Mouse (Mus musculus) limb, embryonic 12.5 days (tissue): ENCODE results near the gene Tm9sf2. TPM values are rescaled to one million over a fixed set of nuclear protein-coding genes. Genes with fewer than 3 reads are reported as not detected.

Experiments
- ATAC-seq: fragments of 200-750 bp; cut with Nextera tagmentation; 2 replicates; pipeline ENCODE4 v1.8.0; 2017; ENCODE audit warnings: low read depth, moderate TSS enrichment; ENCODE audit not compliant: insufficient number of reproducible peaks, insufficient read depth, low FRiP score, low TSS enrichment
- H3K27ac ChIP-seq: fragments of 300-500 bp; sonication (generic); 2 replicates; pipeline ENCODE4 v1.5.1; 2016; ENCODE audit warnings: mild to moderate bottlenecking, moderate library complexity
- H3K27me3 ChIP-seq: fragments of 300-500 bp; sonication (generic); 2 replicates; pipeline ENCODE4 v1.6.1; 2016; ENCODE audit warnings: mild to moderate bottlenecking, moderate library complexity
- H3K36me3 ChIP-seq: fragments of 300-500 bp; sonication (generic); 2 replicates; pipeline ENCODE4 v1.6.1; 2016; ENCODE audit warnings: mild to moderate bottlenecking, moderate library complexity
- H3K4me1 ChIP-seq: fragments of 300-500 bp; sonication (generic); replicated peaks from 2 replicates; pipeline ENCODE4 v1.6.1; 2016
- H3K4me2 ChIP-seq: fragments of 300-500 bp; sonication (generic); 2 replicates; pipeline ENCODE4 v1.6.1; 2016; ENCODE audit warnings: mild to moderate bottlenecking, moderate library complexity
- H3K4me3 ChIP-seq: fragments of 300-500 bp; sonication (generic); replicated peaks from 2 replicates; pipeline ENCODE4 v1.5.1; 2016; ENCODE audit warnings: mild to moderate bottlenecking
- H3K9ac ChIP-seq: fragments of 300-500 bp; sonication (generic); replicated peaks from 2 replicates; pipeline ENCODE4 v1.6.1; 2016; ENCODE audit warnings: mild to moderate bottlenecking, moderate library complexity
- H3K9me3 ChIP-seq: fragments of 300-500 bp; sonication (generic); 2 replicates; pipeline ENCODE4 v1.6.1; 2016; ENCODE audit warnings: mild to moderate bottlenecking, moderate library complexity
- WGBS: fragments of 180-500 bp; shearing (Covaris S2); methylation state at CpG from one replicate; pipeline ENCODE4 v1.1.7; 2016; 5-methylcytosine and 5-hydroxymethylcytosine counted together
- polyA plus RNA-seq: library from polyadenylated mRNA; unstranded; fragments of >200 nt; fragmentation: Nextera tagmentation; extraction: Ambion mirVana; gene quantifications from 2 replicates; pipeline ENCODE4 v1.2.1, GENCODE M21; 2016

Tm9sf2 gene
- polyA plus RNA-seq, 1 experiment from 2014 or later, result 124 TPM

DNA sequence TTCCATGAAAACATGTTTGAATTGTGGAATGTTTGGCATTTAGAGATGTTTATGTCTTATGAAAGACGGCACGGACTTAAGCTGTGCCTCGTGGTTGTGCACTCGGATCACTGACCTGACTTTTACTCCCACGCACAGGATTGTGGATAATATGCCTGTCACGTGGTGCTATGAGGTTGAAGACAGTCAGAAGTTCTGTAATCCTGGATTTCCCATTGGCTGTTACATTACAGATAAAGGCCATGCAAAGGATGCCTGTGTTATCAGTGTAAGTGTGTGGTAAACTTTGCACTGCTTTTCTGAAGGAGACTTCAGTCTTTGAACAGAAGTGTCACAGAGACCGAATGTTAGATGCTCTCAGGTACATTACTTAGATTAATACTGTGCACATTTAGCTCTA is 30.4 kb downstream of the Tm9sf2 start:
- Histone ChIP-seq H3K9me3 (no peaks in the 10 kb centered on the region), H3K4me3 (no peak overlapping the region), H3K4me1 (no peaks in the 10 kb centered on the region), H3K27me3 (no peaks in the 10 kb centered on the region), H3K4me2 (no peak overlapping the region), H3K9ac (no peak overlapping the region), H3K36me3 (peaks cover 58% of the 10 kb centered on the region), H3K27ac (no peak overlapping the region)
- ATAC-seq, result no peak
- WGBS, result 92% methylated on average over 7 of the region's 7 CpGs

DNA sequence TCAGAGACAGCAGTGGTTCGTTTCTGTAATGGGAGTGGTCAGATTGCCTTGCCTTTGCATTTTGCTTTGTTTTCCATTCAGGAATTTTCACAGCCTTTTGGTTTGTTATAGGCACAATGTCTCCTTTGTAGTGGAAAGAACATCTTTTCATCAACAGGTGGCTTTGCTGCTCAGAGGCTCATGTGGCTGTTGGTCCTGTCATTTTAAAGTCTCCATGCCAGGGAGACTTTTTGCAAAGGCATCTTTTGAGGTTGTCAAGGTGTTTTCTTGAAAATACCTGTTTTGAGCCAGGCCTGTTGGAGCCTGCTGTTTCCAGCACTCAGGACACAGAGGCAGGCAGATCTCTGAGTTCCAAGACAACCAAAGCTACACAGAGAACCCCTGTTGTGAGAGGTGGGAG is 33.3 kb downstream of the Tm9sf2 start:
- Histone ChIP-seq H3K9me3 (no peaks in the 10 kb centered on the region), H3K4me1 (no peaks in the 10 kb centered on the region), H3K27ac (no peak overlapping the region), H3K9ac (no peak overlapping the region), H3K4me2 (no peak overlapping the region), H3K27me3 (no peaks in the 10 kb centered on the region), H3K4me3 (no peak overlapping the region), H3K36me3 (peaks cover 79% of the 10 kb centered on the region)
- WGBS, result 88% methylated on average over 1 of the region's 1 CpGs
- ATAC-seq, result no peak

GRCm38 (mm10) chr14:122143585-122144269 is 36.9 kb downstream of the Tm9sf2 start:
- Histone ChIP-seq H3K36me3 (peaks cover 91% of the 10 kb centered on the region), H3K4me1 (no peaks in the 10 kb centered on the region), H3K4me2 (no peak overlapping the region), H3K9ac (no peak overlapping the region), H3K27me3 (no peaks in the 10 kb centered on the region), H3K4me3 (no peak overlapping the region), H3K9me3 (no peaks in the 10 kb centered on the region), H3K27ac (no peak overlapping the region)
- 96% methylated on average over 4 of the region's 4 CpGs for WGBS
- ATAC-seq, result no peak

DNA sequence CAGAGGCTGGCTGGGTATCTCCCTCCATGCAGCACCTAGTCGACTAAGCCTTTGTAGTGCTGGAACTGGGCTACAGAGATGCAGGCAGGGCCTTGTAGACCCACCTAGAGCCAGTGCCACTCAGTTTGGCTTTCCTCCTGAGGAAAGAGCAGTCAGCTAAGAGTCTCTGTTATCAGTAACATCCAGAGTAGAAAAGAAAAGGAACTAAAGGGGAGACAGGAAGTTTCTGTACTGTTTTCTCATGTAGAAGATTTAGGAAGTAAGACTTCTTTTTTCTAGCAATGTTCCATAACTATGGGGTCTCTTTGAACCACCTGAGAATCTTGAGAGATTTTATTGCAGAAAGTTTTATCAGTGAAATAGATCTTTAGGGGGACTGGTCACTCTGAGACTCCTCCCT is 38.5 kb downstream of the Tm9sf2 start:
- WGBS, result 75% methylated on average over 1 of the region's 1 CpGs
- Histone ChIP-seq H3K36me3 (peaks cover 91% of the 10 kb centered on the region), H3K27me3 (no peaks in the 10 kb centered on the region), H3K9ac (no peak overlapping the region), H3K4me3 (no peak overlapping the region), H3K4me2 (no peak overlapping the region), H3K9me3 (no peaks in the 10 kb centered on the region), H3K4me1 (no peaks in the 10 kb centered on the region), H3K27ac (no peak overlapping the region)
- no peak for ATAC-seq

- peaks cover 88% of the 10 kb centered on the region for H3K36me3 ChIP-seq
- no peak overlapping the region for H3K9ac ChIP-seq
- WGBS, result 87% methylated on average over 5 of the region's 5 CpGs
- no peaks in the 10 kb centered on the region for H3K9me3 ChIP-seq
- no peak overlapping the region for H3K4me2 ChIP-seq
- no peak overlapping the region for H3K27ac ChIP-seq
- H3K4me1 ChIP-seq, result no peaks in the 10 kb centered on the region
- no peak overlapping the region for H3K4me3 ChIP-seq
- no peaks in the 10 kb centered on the region for H3K27me3 ChIP-seq
- ATAC-seq, result no peak
These were observed 43.8 kb downstream of the Tm9sf2 start for GRCm38 (mm10) chr14:122150616-122151015.

DNA sequence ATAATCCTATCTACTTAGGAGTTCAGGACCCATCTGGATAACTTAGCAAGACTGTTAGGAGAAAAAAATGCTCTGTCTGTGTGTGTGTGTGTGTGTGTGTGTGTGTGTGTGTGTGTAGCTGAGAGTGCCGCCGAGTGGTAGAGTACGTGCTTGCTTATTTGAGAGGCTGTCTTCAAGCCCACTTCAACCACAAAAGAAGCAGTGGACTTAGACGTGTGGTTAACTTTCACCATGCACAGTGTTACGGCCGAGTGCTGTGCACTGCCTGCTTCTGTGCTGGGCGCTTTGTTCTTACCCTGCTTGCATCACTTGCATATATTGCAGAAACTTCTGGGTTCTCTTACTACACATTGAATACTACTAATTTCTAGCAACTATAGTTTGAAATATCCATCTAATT is 50.9 kb downstream of the Tm9sf2 start:
- Histone ChIP-seq H3K4me1 (no peaks in the 10 kb centered on the region), H3K27me3 (no peaks in the 10 kb centered on the region), H3K27ac (no peak overlapping the region), H3K9ac (no peak overlapping the region), H3K4me3 (no peak overlapping the region), H3K4me2 (no peak overlapping the region), H3K36me3 (peaks cover 76% of the 10 kb centered on the region), H3K9me3 (no peaks in the 10 kb centered on the region)
- ATAC-seq, result no peak
- 91% methylated on average over 7 of the region's 7 CpGs for WGBS

GRCm38 (mm10) chr14:122160916-122161315 is 54.1 kb downstream of the Tm9sf2 start:
- H3K9me3 ChIP-seq, result no peaks in the 10 kb centered on the region
- no peaks in the 10 kb centered on the region for H3K4me1 ChIP-seq
- no peak overlapping the region for H3K9ac ChIP-seq
- no peak for ATAC-seq
- no peaks in the 10 kb centered on the region for H3K27me3 ChIP-seq
- H3K36me3 ChIP-seq, result peaks cover 58% of the 10 kb centered on the region
- H3K4me2 ChIP-seq, result no peak overlapping the region
- 91% methylated on average over 1 of the region's 1 CpGs for WGBS
- H3K27ac ChIP-seq, result no peak overlapping the region
- no peak overlapping the region for H3K4me3 ChIP-seq

- no peak overlapping the region for H3K27ac ChIP-seq
- H3K4me2 ChIP-seq, result no peak overlapping the region
- H3K9ac ChIP-seq, result no peak overlapping the region
- H3K4me3 ChIP-seq, result no peak overlapping the region
- H3K27me3 ChIP-seq, result no peaks in the 10 kb centered on the region; the same call in 1 of the 2 replicates
- H3K36me3 ChIP-seq, result peaks cover 6% of the 10 kb centered on the region
- no peaks in the 10 kb centered on the region for H3K9me3 ChIP-seq
- H3K4me1 ChIP-seq, result no peaks in the 10 kb centered on the region
- WGBS, result 89% methylated on average over 7 of the region's 7 CpGs
- no peak for ATAC-seq
These were observed 62.1 kb downstream of the Tm9sf2 start for GRCm38 (mm10) chr14:122168912-122169311.

DNA sequence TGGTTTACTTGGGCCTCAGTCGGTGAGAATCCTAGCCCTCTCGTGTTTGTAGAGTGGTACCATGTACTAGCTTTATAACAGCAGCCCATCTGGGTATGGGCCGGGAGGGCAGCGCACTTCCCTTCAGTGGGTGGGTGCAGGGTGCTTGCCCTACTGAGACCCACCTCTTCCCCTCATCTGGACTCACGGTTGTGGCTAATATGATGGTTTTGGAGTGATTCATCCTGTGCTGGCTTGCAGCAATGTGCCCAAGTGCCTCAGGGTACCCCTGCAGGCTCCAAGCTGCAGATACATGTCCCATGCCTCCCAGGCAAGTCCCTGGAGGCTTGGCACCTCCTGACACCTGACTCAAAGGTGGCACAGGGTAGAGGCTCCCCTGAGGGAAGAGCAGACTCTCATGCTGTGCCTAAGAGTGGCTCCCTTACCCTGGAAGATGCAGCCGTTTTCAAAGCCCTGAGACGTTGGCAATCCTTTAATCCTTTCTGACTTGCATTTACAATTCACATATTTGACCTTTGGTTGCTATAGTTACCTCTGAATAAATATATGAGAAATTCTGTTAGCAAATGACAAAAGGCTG is 63.5 kb downstream of the Tm9sf2 start:
- Histone ChIP-seq H3K9me3 (no peaks in the 10 kb centered on the region), H3K4me1 (no peaks in the 10 kb centered on the region), H3K9ac (no peak overlapping the region), H3K4me2 (no peak overlapping the region), H3K36me3 (no peaks in the 10 kb centered on the region), H3K27ac (no peak overlapping the region), H3K27me3 (no peaks in the 10 kb centered on the region; the same call in 1 of the 2 replicates), H3K4me3 (no peak overlapping the region)
- ATAC-seq, result no peak
- WGBS, result 78% methylated on average over 7 of the region's 7 CpGs

DNA sequence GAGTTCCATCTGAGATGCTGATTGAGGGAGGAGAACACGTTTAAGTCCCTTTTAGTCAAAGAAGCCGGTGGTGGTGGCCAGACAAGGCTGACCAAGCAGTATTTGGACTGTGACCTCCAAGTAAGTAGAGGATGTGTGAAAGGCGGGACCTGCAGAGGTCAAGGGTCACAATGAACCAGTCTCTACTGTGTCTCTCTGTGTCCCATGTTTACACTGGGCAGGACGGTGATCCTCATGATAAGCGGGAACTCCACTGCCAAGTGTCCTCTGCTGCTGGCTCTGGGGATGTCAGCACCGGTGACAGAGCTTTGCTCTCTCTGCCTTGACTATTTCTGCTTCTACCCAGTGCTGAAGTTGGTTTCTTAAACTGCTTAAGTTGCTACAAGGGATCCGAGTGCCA is 64.2 kb downstream of the Tm9sf2 start:
- ATAC-seq, result no peak
- H3K4me2 ChIP-seq, result no peak overlapping the region
- no peak overlapping the region for H3K4me3 ChIP-seq
- no peaks in the 10 kb centered on the region for H3K9me3 ChIP-seq
- no peaks in the 10 kb centered on the region for H3K36me3 ChIP-seq
- no peak overlapping the region for H3K9ac ChIP-seq
- no peaks in the 10 kb centered on the region for H3K4me1 ChIP-seq
- H3K27me3 ChIP-seq, result no peaks in the 10 kb centered on the region; the same call in 1 of the 2 replicates
- H3K27ac ChIP-seq, result no peak overlapping the region
- WGBS, result 84% methylated on average over 7 of the region's 7 CpGs

- Histone ChIP-seq H3K9ac (no peak overlapping the region), H3K4me3 (no peak overlapping the region), H3K4me1 (peaks cover 6% of the 10 kb centered on the region; the same call in 1 of the 2 replicates), H3K36me3 (no peaks in the 10 kb centered on the region), H3K27me3 (no peaks in the 10 kb centered on the region), H3K27ac (no peak overlapping the region), H3K9me3 (no peaks in the 10 kb centered on the region), H3K4me2 (no peak overlapping the region)
- WGBS, result 88% methylated on average over 14 of the region's 14 CpGs
- ATAC-seq, result no peak
These were observed 69.5 kb downstream of the Tm9sf2 start for GRCm38 (mm10) chr14:122176263-122176798.
